Mouse (Mus musculus) limb, embryonic 15.5 days (tissue): ENCODE results near the gene Hdgfl3. TPM values are rescaled to one million over a fixed set of nuclear protein-coding genes. Genes with fewer than 3 reads are reported as not detected.
"Not testable (repeated sequence)": the region's sequence is repeated elsewhere in the genome, so short reads cannot be mapped to it uniquely, and the experiment has no call there.

Source experiments
- ATAC-seq: fragments of 200-750 bp; cut with Nextera tagmentation; 2 replicates; pipeline ENCODE4 v1.8.0; 2017; ENCODE audit warnings: low read depth, moderate TSS enrichment; ENCODE audit not compliant: insufficient number of reproducible peaks, low FRiP score, low TSS enrichment
- H3K27ac ChIP-seq: fragments of 300-500 bp; sonication (generic); 2 replicates; pipeline ENCODE4 v1.5.1; 2015; ENCODE audit warnings: moderate library complexity, mild to moderate bottlenecking, inconsistent platforms
- H3K27me3 ChIP-seq: fragments of 300-500 bp; sonication (generic); 2 replicates; pipeline ENCODE4 v1.6.1; 2015; ENCODE audit warnings: inconsistent platforms
- H3K36me3 ChIP-seq: fragments of 300-500 bp; sonication (generic); 2 replicates; pipeline ENCODE4 v1.6.1; 2015; ENCODE audit warnings: inconsistent platforms
- H3K4me1 ChIP-seq: fragments of 300-500 bp; sonication (generic); 2 replicates; pipeline ENCODE4 v1.6.1; 2015; ENCODE audit warnings: inconsistent platforms
- H3K4me2 ChIP-seq: fragments of 300-500 bp; sonication (generic); 2 replicates; pipeline ENCODE4 v1.6.1; 2015; ENCODE audit warnings: mild to moderate bottlenecking, inconsistent platforms
- H3K4me3 ChIP-seq: fragments of 300-500 bp; sonication (generic); 2 replicates; pipeline ENCODE4 v1.5.1; 2015; ENCODE audit warnings: mild to moderate bottlenecking, inconsistent platforms
- H3K9ac ChIP-seq: fragments of 300-500 bp; sonication (generic); 2 replicates; pipeline ENCODE4 v1.6.1; 2015; ENCODE audit warnings: inconsistent platforms
- H3K9me3 ChIP-seq: fragments of 300-500 bp; sonication (generic); 2 replicates; pipeline ENCODE4 v1.6.1; 2016; ENCODE audit warnings: inconsistent platforms
- WGBS: fragments of 180-500 bp; shearing (Covaris S2); methylation state at CpG from one replicate; pipeline ENCODE4 v1.1.7; 2015; 5-methylcytosine and 5-hydroxymethylcytosine counted together
- polyA plus RNA-seq: library from polyadenylated mRNA; unstranded; fragments of >200 nt; fragmentation: Nextera tagmentation; extraction: Ambion mirVana; gene quantifications from 2 replicates; pipeline ENCODE4 v1.2.1, GENCODE M21; 2015

Hdgfl3 gene
- polyA plus RNA-seq, 1 experiment from 2014 or later, result 14.0 TPM

GRCm38 (mm10) chr7:81839746-81840145, 94.5 kb downstream of the Hdgfl3 start:
- H3K9ac ChIP-seq, result no peak overlapping the region
- no peaks in the 10 kb centered on the region for H3K4me1 ChIP-seq
- H3K9me3 ChIP-seq, result no peaks in the 10 kb centered on the region
- no peak overlapping the region for H3K4me2 ChIP-seq
- ATAC-seq, result no peak
- no peaks in the 10 kb centered on the region for H3K27me3 ChIP-seq
- H3K36me3 ChIP-seq, result no peaks in the 10 kb centered on the region
- no peak overlapping the region for H3K27ac ChIP-seq
- 56% methylated on average over 6 of the region's 6 CpGs for WGBS
- H3K4me3 ChIP-seq, result no peak overlapping the region

GRCm38 (mm10) chr7:81837771-81838170, 96.5 kb downstream of the Hdgfl3 start:
- not testable (repeated sequence) for H3K9me3 ChIP-seq, H3K4me2 ChIP-seq, H3K4me1 ChIP-seq, H3K4me3 ChIP-seq, H3K9ac ChIP-seq, H3K27ac ChIP-seq, ATAC-seq, H3K36me3 ChIP-seq, H3K27me3 ChIP-seq
- WGBS, result 79% methylated on average over 5 of the region's 5 CpGs

GRCm38 (mm10) chr7:81835430-81835829, 98.8 kb downstream of the Hdgfl3 start:
- Histone ChIP-seq H3K36me3 (no peaks in the 10 kb centered on the region), H3K27ac (no peak overlapping the region), H3K9me3 (no peaks in the 10 kb centered on the region), H3K4me3 (no peak overlapping the region), H3K9ac (no peak overlapping the region), H3K4me1 (no peaks in the 10 kb centered on the region), H3K27me3 (no peaks in the 10 kb centered on the region), H3K4me2 (no peak overlapping the region)
- ATAC-seq, result no peak
- WGBS, result 57% methylated on average over 5 of the region's 5 CpGs

- Histone ChIP-seq H3K9me3 (no peaks in the 10 kb centered on the region), H3K4me2 (no peak overlapping the region), H3K27ac (no peak overlapping the region), H3K27me3 (no peaks in the 10 kb centered on the region), H3K36me3 (no peaks in the 10 kb centered on the region), H3K4me3 (no peak overlapping the region), H3K4me1 (0 out of 2 replicates have a peak, but pooled peaks cover under 1% of the 10 kb centered on the region), H3K9ac (no peak overlapping the region)
- no peak for ATAC-seq
These were observed 99.4 kb downstream of the Hdgfl3 start for GRCm38 (mm10) chr7:81834847-81835246.

Other genes starting within 250 kb of the Hdgfl3 start
- gene Homer2, start 226.9 kb downstream of the Hdgfl3 start, polyA plus RNA-seq, result 20.7 and 20.8 TPM in 2 replicates
- 103 and 112 TPM in 2 replicates for gene Ramac, start 171.5 kb downstream of the Hdgfl3 start, polyA plus RNA-seq
- 57.0 and 64.8 TPM in 2 replicates for gene 3110040N11Rik, start 145.0 kb downstream of the Hdgfl3 start, polyA plus RNA-seq
- 55.0 and 61.9 TPM in 2 replicates for gene Btbd1, start 105.0 kb downstream of the Hdgfl3 start, polyA plus RNA-seq
- gene Gm10160, start 78.7 kb downstream of the Hdgfl3 start, polyA plus RNA-seq, result not detected in 2 replicates
- gene Tm6sf1, start 75.5 kb downstream of the Hdgfl3 start, polyA plus RNA-seq, result 16.6 and 30.3 TPM in 2 replicates
- gene Bnc1, start 57.8 kb upstream of the Hdgfl3 start, polyA plus RNA-seq, result 0.76 and 1.1 TPM in 2 replicates
- gene Sh3gl3, start 239.4 kb upstream of the Hdgfl3 start, polyA plus RNA-seq, result 9.2 and 10.4 TPM in 2 replicates